Mouse (Mus musculus) frontal cortex, postnatal 25 days (tissue): ENCODE measurements around the gene Cyp17a1.

ENCODE experiments used
- DNase-seq, 2 experiments: peaks; one replicate each; pipeline ENCODE4 v3.0.0; 2022; ENCODE audit warnings: low spot score in 2 of 2

Cyp17a1 gene

DNA sequence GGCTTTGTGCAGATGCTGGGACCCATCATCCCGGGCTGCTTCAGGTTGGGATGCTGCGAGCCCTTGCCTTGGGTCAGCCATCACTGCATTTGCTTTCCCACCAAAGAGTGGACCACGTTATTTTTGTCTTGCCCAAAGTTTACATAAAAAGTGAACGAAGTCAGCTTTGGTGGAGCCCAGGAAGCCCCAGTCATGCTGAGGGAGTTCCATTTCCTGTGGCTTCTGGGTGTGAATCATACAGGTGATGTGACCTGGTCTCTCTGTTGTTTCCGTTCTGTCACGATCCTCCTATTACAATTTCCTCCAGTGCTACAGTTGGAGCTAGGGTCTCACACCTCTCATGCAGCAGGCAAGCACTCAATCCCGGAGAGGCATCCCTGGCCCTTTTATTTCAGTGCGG lies 55.6 kb downstream of the Cyp17a1 start:
- DNase-seq: no peak
